Mouse (Mus musculus) stomach, embryonic 16.5 days (tissue): ENCODE measurements around the gene Ifit1bl2. TPM values are rescaled to one million over a fixed set of nuclear protein-coding genes. Genes with fewer than 3 reads are reported as not detected.

Experiments
- ATAC-seq: fragments of 200-750 bp; cut with Nextera tagmentation; 2 replicates; pipeline ENCODE4 v1.8.0; 2017; ENCODE audit warnings: moderate number of reproducible peaks, moderate TSS enrichment; ENCODE audit not compliant: insufficient read depth, low FRiP score
- H3K27ac ChIP-seq: fragments of 300-500 bp; sonication (generic); 2 replicates; pipeline ENCODE4 v1.5.1; 2014; ENCODE audit warnings: low read length
- H3K27me3 ChIP-seq: fragments of 300-500 bp; sonication (generic); 2 replicates; pipeline ENCODE4 v1.6.1; 2014; ENCODE audit warnings: low read length, control low read depth, mixed read lengths; ENCODE audit not compliant: control insufficient read depth, insufficient read depth
- H3K36me3 ChIP-seq: fragments of 300-500 bp; sonication (generic); 2 replicates; pipeline ENCODE4 v1.6.1; 2014; ENCODE audit warnings: low read length; ENCODE audit not compliant: control insufficient read depth, insufficient read depth
- H3K4me1 ChIP-seq: fragments of 300-500 bp; sonication (generic); 2 replicates; pipeline ENCODE4 v1.6.1; 2014; ENCODE audit warnings: low read length, control low read depth, mixed read lengths; ENCODE audit not compliant: control insufficient read depth, insufficient read depth
- H3K4me2 ChIP-seq: fragments of 300-500 bp; sonication (generic); 2 replicates; pipeline ENCODE4 v1.6.1; 2014; ENCODE audit warnings: low read depth, low read length, mixed read lengths
- H3K4me3 ChIP-seq: fragments of 300-500 bp; sonication (generic); replicated peaks from 2 replicates; pipeline ENCODE4 v1.5.1; 2014; ENCODE audit warnings: mild to moderate bottlenecking, low read length
- H3K9ac ChIP-seq: fragments of 300-500 bp; sonication (generic); 2 replicates; pipeline ENCODE4 v1.6.1; 2014; ENCODE audit warnings: low read length
- H3K9me3 ChIP-seq: fragments of 300-500 bp; sonication (generic); replicated peaks from 2 replicates; pipeline ENCODE4 v1.6.1; 2016; ENCODE audit warnings: low read length, control low read depth; ENCODE audit not compliant: control insufficient read depth
- WGBS: fragments of 180-500 bp; shearing (Covaris S2); extraction: QIAGEN DNeasy Blood & Tissue Kit; methylation state at CpG from one replicate; pipeline ENCODE4 v1.1.7; 2014; 5-methylcytosine and 5-hydroxymethylcytosine counted together
- polyA plus RNA-seq: library from polyadenylated mRNA; unstranded; fragments of >200 nt; fragmentation: Nextera tagmentation; extraction: Ambion mirVana; gene quantifications from 2 replicates; pipeline ENCODE4 v1.2.1, GENCODE M21; 2015

Ifit1bl2 gene
- polyA plus RNA-seq, 1 experiment from 2014 or later, result 2.3 TPM

GRCm38 (mm10) chr19:34577121-34577520, 63.4 kb downstream of the Ifit1bl2 start:
- Histone ChIP-seq H3K4me2 (no peak overlapping the region), H3K4me1 (no peaks in the 10 kb centered on the region), H3K9me3 (no peaks in the 10 kb centered on the region), H3K27ac (no peak overlapping the region), H3K36me3 (no peaks in the 10 kb centered on the region), H3K9ac (no peak overlapping the region), H3K27me3 (no peaks in the 10 kb centered on the region), H3K4me3 (no peak overlapping the region)
- WGBS, result 71% methylated on average over 1 of the region's 1 CpGs
- ATAC-seq, result no peak

GRCm38 (mm10) chr19:34573650-34574049, 66.9 kb downstream of the Ifit1bl2 start:
- Histone ChIP-seq H3K36me3 (no peaks in the 10 kb centered on the region), H3K4me3 (no peak overlapping the region), H3K27ac (no peak overlapping the region), H3K4me1 (no peaks in the 10 kb centered on the region), H3K9ac (no peak overlapping the region), H3K4me2 (no peak overlapping the region), H3K9me3 (no peaks in the 10 kb centered on the region), H3K27me3 (no peaks in the 10 kb centered on the region)
- no peak for ATAC-seq
- 93% methylated on average over 5 of the region's 5 CpGs for WGBS

- H3K4me1 ChIP-seq, result no peaks in the 10 kb centered on the region
- H3K9ac ChIP-seq, result no peak overlapping the region
- 84% methylated on average over 1 of the region's 1 CpGs for WGBS
- no peaks in the 10 kb centered on the region for H3K36me3 ChIP-seq
- no peak for ATAC-seq
- no peaks in the 10 kb centered on the region for H3K9me3 ChIP-seq
- no peak overlapping the region for H3K4me3 ChIP-seq
- H3K4me2 ChIP-seq, result no peak overlapping the region
- no peaks in the 10 kb centered on the region for H3K27me3 ChIP-seq
- H3K27ac ChIP-seq, result no peak overlapping the region
These were observed 69.5 kb downstream of the Ifit1bl2 start for GRCm38 (mm10) chr19:34571080-34571479.

GRCm38 (mm10) chr19:34569896-34570476, 70.6 kb downstream of the Ifit1bl2 start:
- H3K36me3 ChIP-seq, result no peaks in the 10 kb centered on the region
- H3K4me3 ChIP-seq, result no peak overlapping the region
- H3K9ac ChIP-seq, result no peak overlapping the region
- H3K4me2 ChIP-seq, result no peak overlapping the region
- H3K27ac ChIP-seq, result no peak overlapping the region
- H3K4me1 ChIP-seq, result no peaks in the 10 kb centered on the region
- no peaks in the 10 kb centered on the region for H3K27me3 ChIP-seq
- H3K9me3 ChIP-seq, result no peaks in the 10 kb centered on the region
- no peak for ATAC-seq
- 61% methylated on average over 4 of the region's 4 CpGs for WGBS

GRCm38 (mm10) chr19:34568988-34569895, 71.3 kb downstream of the Ifit1bl2 start:
- Histone ChIP-seq H3K4me2 (no peak overlapping the region), H3K9ac (no peak overlapping the region), H3K9me3 (no peaks in the 10 kb centered on the region), H3K27ac (no peak overlapping the region), H3K27me3 (no peaks in the 10 kb centered on the region), H3K4me3 (no peak overlapping the region), H3K4me1 (no peaks in the 10 kb centered on the region), H3K36me3 (no peaks in the 10 kb centered on the region)
- 54% methylated on average over 7 of the region's 7 CpGs for WGBS
- no peak for ATAC-seq

Other genes starting within 250 kb of the Ifit1bl2 start
- gene Ch25h, start 165.6 kb downstream of the Ifit1bl2 start, polyA plus RNA-seq, result 2.7 and 4.1 TPM in 2 replicates
- gene Lipa, start 113.3 kb downstream of the Ifit1bl2 start, polyA plus RNA-seq, result 31.2 and 32.4 TPM in 2 replicates
- gene Ifit2, start 90.0 kb downstream of the Ifit1bl2 start, polyA plus RNA-seq, result 6.2 and 6.3 TPM in 2 replicates
- gene Ifit3, start 57.2 kb downstream of the Ifit1bl2 start, polyA plus RNA-seq, result 0.53 and 0.76 TPM in 2 replicates
- gene Ifit1bl1, start 38.8 kb downstream of the Ifit1bl2 start, polyA plus RNA-seq, result 0.27 and 0.37 TPM in 2 replicates
- 0.17 and 0.30 TPM in 2 replicates for gene Ifit3b, start 32.8 kb downstream of the Ifit1bl2 start, polyA plus RNA-seq
- 0.67 and 1.4 TPM in 2 replicates for gene Ifit1, start 128 bp upstream of the Ifit1bl2 start, polyA plus RNA-seq
- gene Slc16a12, start 106.5 kb upstream of the Ifit1bl2 start, polyA plus RNA-seq, result 4.9 and 5.7 TPM in 2 replicates
- gene Pank1, start 238.7 kb upstream of the Ifit1bl2 start, polyA plus RNA-seq, result 4.2 and 5.7 TPM in 2 replicates